Mouse (Mus musculus) cerebellum, adult 2 months (tissue): ENCODE measurements around the gene Fxyd6.

Source experiments
- CTCF ChIP-seq: fragments of 200-500 bp; IDR thresholded peaks from 2 replicates; pipeline ENCODE4 v1.5.1; 2011; ENCODE audit warnings: low read depth, mild to moderate bottlenecking, control low read depth, low read length, moderate library complexity, borderline replicate concordance; ENCODE audit not compliant: insufficient read depth
- POLR2A ChIP-seq: fragments of 200-500 bp; IDR thresholded peaks from 2 replicates; pipeline ENCODE4 v1.6.1; 2011; ENCODE audit warnings: low read length, control low read depth, borderline replicate concordance; ENCODE audit not compliant: insufficient read depth

GRCm38 (mm10) chr9:45418252-45418651 lies 48.3 kb downstream of the Fxyd6 start:
- TF ChIP-seq CTCF (no peak), POLR2A (no peak)
